Mouse (Mus musculus): ENCODE measurements at regions not wholly inside any gene's neighbourhood (a gene's known extent, or its start where the extent isn't known, plus 50 kb on each side); places are given as distances from the start of the nearest gene placed in this dataset.

GRCm38 (mm10) chr8:91878886-91879285 lies 77.0 kb upstream of the Irx3 start:
- DNase-seq (ENCODE audit: low spot score): no peak

- DNase-seq (ENCODE audit: low spot score): no peak
These were observed 74.3 kb upstream of the Irx3 start for GRCm38 (mm10) chr8:91876161-91876560.

GRCm38 (mm10) chr8:91873232-91873631 lies 71.4 kb upstream of the Irx3 start:
- DNase-seq (ENCODE audit: low spot score): no peak

- peak; percentile 0 for DNase-seq (ENCODE audit: low spot score)
These were observed 70.6 kb upstream of the Irx3 start for GRCm38 (mm10) chr8:91872278-91873115.

- DNase-seq (ENCODE audit: low spot score): no peak
These were observed 65.2 kb upstream of the Irx3 start for GRCm38 (mm10) chr8:91867069-91867468.

- no peak for DNase-seq (ENCODE audit: low spot score)
These were observed 64.2 kb upstream of the Irx3 start for GRCm38 (mm10) chr8:91866076-91866475.

- no peak for DNase-seq (ENCODE audit: low spot score)
These were observed 63.5 kb upstream of the Irx3 start for GRCm38 (mm10) chr8:91865361-91865760.

GRCm38 (mm10) chr8:91863505-91863904 lies 61.6 kb upstream of the Irx3 start:
- DNase-seq (ENCODE audit: low spot score): no peak

GRCm38 (mm10) chr8:91855881-91856280 lies 54.0 kb upstream of the Irx3 start:
- no peak for DNase-seq (ENCODE audit: low spot score)

GRCm38 (mm10) chr8:91854369-91854768 lies 52.5 kb upstream of the Irx3 start:
- DNase-seq (ENCODE audit: low spot score): no peak

- DNase-seq (ENCODE audit: low spot score): no peak
These were observed 51.9 kb upstream of the Irx3 start for GRCm38 (mm10) chr8:91853803-91854202.

- no peak for DNase-seq (ENCODE audit: low spot score)
These were observed 51.5 kb upstream of the Irx3 start for GRCm38 (mm10) chr8:91853336-91853735.
